Mouse (Mus musculus): Measurements from ENCODE around the gene Kcng4.

- TF ChIP-seq CTCF (IDR thresholded peaks at IDR 0.05; ENCODE audit: low read depth) (no peak), EP300 (optimal IDR thresholded peaks at IDR 0.05) (peak; percentile 32)
Measured at GRCm38 (mm10) chr8:119651324-119651723, 15.8 kb upstream of the Kcng4 start.
